Comparison of ENCODE assay signal across 34 mouse cellular contexts in the genomic region with DNA sequence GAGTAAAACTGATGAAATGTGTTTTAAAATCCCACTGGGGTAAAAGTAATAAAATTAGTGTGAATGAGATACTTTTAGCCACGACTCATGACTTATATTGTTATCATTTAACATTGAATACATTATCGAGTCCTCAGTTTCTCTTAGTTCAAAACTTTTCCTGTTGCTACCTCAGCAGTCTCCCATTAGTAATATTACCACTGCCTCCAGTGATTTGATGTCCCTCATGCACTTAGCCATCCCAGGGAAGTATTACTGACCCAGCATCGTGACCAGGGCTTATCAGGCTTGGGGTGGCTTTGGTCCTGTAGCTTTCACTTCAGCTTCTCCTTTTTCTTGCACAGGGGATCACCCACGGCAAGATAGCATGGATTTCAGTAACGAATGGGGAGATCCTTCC.
"Had no signal": no experiment of that assay in that cellular context is flagged by ENCODE, and none has a peak within 500 bp of the region (broad histone marks: within the 10 kb centered on the region; RNA-seq: fewer than 3 reads in every experiment).

No protein-coding gene starts in this region.

- H3K9ac ChIP-seq: heart, embryonic 12.5 days; heart, embryonic 13.5 days; heart, embryonic 15.5 days; hindbrain, embryonic 12.5 days; hindbrain, embryonic 13.5 days; hindbrain, embryonic 14.5 days; hindbrain, embryonic 15.5 days; intestine, embryonic 15.5 days; kidney, embryonic 15.5 days had no signal

- H3K27me3 ChIP-seq: heart, embryonic 12.5 days; heart, embryonic 13.5 days; heart, embryonic 15.5 days; hindbrain, embryonic 12.5 days; hindbrain, embryonic 13.5 days; hindbrain, embryonic 15.5 days; intestine, embryonic 15.5 days; kidney, embryonic 15.5 days had no signal

- H3K27ac ChIP-seq: heart, embryonic 10.5 days; heart, embryonic 13.5 days; heart, embryonic 15.5 days; hindbrain, embryonic 10.5 days; hindbrain, embryonic 12.5 days; hindbrain, embryonic 13.5 days; hindbrain, embryonic 14.5 days; hindbrain, embryonic 15.5 days; hindbrain, postnatal 0 days; intestine, embryonic 15.5 days; kidney, embryonic 15.5 days; kidney, postnatal 0 days; layer of hippocampus, adult 2 months had no signal

- H3K4me3 ChIP-seq: heart, embryonic 10.5 days; heart, embryonic 12.5 days; heart, embryonic 13.5 days; heart, embryonic 15.5 days; hindbrain, embryonic 10.5 days; hindbrain, embryonic 12.5 days; hindbrain, embryonic 13.5 days; hindbrain, embryonic 15.5 days; intestine, embryonic 15.5 days; kidney, embryonic 15.5 days; layer of hippocampus, adult 2 months had no signal

- ATAC-seq: hindbrain, embryonic 16.5 days; hindbrain, postnatal 0 days; inflammation-experienced regulatory T-cells, adult 6 months; intestine, embryonic 15.5 days; intestine, embryonic 16.5 days; intestine, postnatal 0 days had no signal

- DNase-seq: heart, postnatal 10 days; heart, postnatal 36 days; heart, postnatal 4 days; kidney, adult 11 months; kidney, adult 18-20 months; kidney, adult 2 months; kidney, adult 8-10 months; kidney, adult 9 months; kidney, postnatal 10 days; kidney, postnatal 14 days; kidney, postnatal 25 days; kidney, postnatal 36 days; kidney, postnatal 4 days; layer of hippocampus, adult 9-11 months; layer of hippocampus, postnatal 36 days had no signal

- H3K9me3 ChIP-seq: heart, embryonic 10.5 days; heart, embryonic 12.5 days; heart, embryonic 13.5 days; heart, embryonic 15.5 days; hindbrain, embryonic 10.5 days; hindbrain, embryonic 12.5 days; hindbrain, embryonic 13.5 days; hindbrain, embryonic 15.5 days; intestine, embryonic 15.5 days; kidney, embryonic 15.5 days had no signal

- H3K4me2 ChIP-seq: heart, embryonic 11.5 days; heart, embryonic 12.5 days; heart, embryonic 13.5 days; heart, embryonic 15.5 days; hindbrain, embryonic 12.5 days; hindbrain, embryonic 13.5 days; hindbrain, embryonic 14.5 days; hindbrain, embryonic 15.5 days; intestine, embryonic 15.5 days; kidney, embryonic 15.5 days had no signal

- H3K4me1 ChIP-seq: heart, embryonic 10.5 days; heart, embryonic 12.5 days; heart, embryonic 13.5 days; heart, embryonic 15.5 days; hindbrain, embryonic 10.5 days; hindbrain, embryonic 12.5 days; hindbrain, embryonic 13.5 days; hindbrain, embryonic 15.5 days; intestine, embryonic 15.5 days; kidney, embryonic 15.5 days had no signal
